ENCODE assay signal across 23 mouse cellular contexts in the genomic region with DNA sequence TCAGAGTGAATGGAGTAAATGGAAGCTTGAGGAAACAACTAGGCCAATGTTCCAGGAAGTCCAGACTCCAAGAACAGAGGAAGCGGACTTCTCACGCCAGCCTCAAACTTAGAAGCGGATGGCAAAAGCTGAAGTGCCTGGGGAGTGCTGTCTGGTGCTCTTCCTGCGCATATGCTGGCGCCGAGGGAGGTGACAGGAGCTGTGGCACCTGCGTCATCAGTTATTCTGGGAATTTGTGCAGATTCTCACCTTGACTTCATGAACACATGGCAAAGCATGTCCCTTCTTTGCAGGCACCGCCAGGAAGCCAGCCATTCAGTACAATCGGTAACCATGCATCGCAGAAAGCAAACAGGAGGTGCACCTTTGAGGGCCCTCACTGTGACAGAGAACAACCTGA.
DNase-seq lines count a peak whose midpoint lies in the region; ATAC-seq lines count a peak whose summit lies in the region.
"Had no signal": no experiment of that assay in that cellular context is flagged by ENCODE, and none has a peak within 500 bp of the region (broad histone marks: within the 10 kb centered on the region; RNA-seq: fewer than 3 reads in every experiment).

No protein-coding gene starts in this region.

- no peak overlapping the region for H3K27ac ChIP-seq in kidney, embryonic 14.5 days (ENCODE audit: low read depth, low read length)
- no peak overlapping the region for H3K27ac ChIP-seq in limb, embryonic 10.5 days
- H3K27ac ChIP-seq: forebrain, embryonic 13.5 days; kidney, postnatal 0 days; limb, embryonic 13.5 days; liver, embryonic 12.5 days; midbrain, embryonic 15.5 days; neural tube, embryonic 12.5 days had no signal

- DNase-seq in kidney, postnatal 10 days, result peak; percentile 11
- peak; percentile 34 for DNase-seq in right cerebral cortex, adult 18-20 months
- DNase-seq in right cerebral cortex, postnatal 14 days, result no peak
- DNase-seq in cerebellum, adult 9-11 months, result peak; percentile 82
- no peak for DNase-seq in limb, embryonic 10.5 days (ENCODE audit: low spot score)
- no peak for DNase-seq in urinary bladder, postnatal 10 days (ENCODE audit: low spot score)
- DNase-seq in spleen, postnatal 14 days (ENCODE audit: low spot score in 2 of 2), result no peak
- DNase-seq: embryo, embryonic 11 days; gastrocnemius, postnatal 10 days; heart, adult 18-20 months; heart, postnatal 10 days; lung, adult 2 months; lung, postnatal 4 days; thymus, postnatal 25 days had no signal

- no peak for ATAC-seq in kidney, embryonic 14.5 days (ENCODE audit: low FRiP score, low TSS enrichment)
- ATAC-seq: forebrain, embryonic 13.5 days; intestine, postnatal 0 days; liver, embryonic 12.5 days; midbrain, embryonic 15.5 days had no signal

- no peaks in the 10 kb centered on the region for H3K27me3 ChIP-seq in kidney, embryonic 14.5 days (ENCODE audit: control insufficient read depth, insufficient read depth, low read length)
- no peaks in the 10 kb centered on the region for H3K27me3 ChIP-seq in limb, embryonic 10.5 days (ENCODE audit: low read depth, poor library complexity, severe bottlenecking)
- H3K27me3 ChIP-seq: forebrain, embryonic 13.5 days; heart, embryonic 12.5 days; limb, embryonic 13.5 days; liver, embryonic 12.5 days; midbrain, embryonic 15.5 days; neural tube, embryonic 12.5 days had no signal

- no peak overlapping the region for H3K9ac ChIP-seq in kidney, embryonic 14.5 days (ENCODE audit: low read depth, low read length)
- H3K9ac ChIP-seq: forebrain, embryonic 13.5 days; heart, embryonic 12.5 days; limb, embryonic 13.5 days; liver, embryonic 12.5 days; midbrain, embryonic 15.5 days; neural tube, embryonic 12.5 days had no signal

- WGBS in kidney, embryonic 14.5 days, result 91% methylated on average over 10 of the region's 10 CpGs
- 94% methylated on average over 10 of the region's 10 CpGs for WGBS in limb, embryonic 10.5 days

- no peaks in the 10 kb centered on the region for H3K9me3 ChIP-seq in kidney, embryonic 14.5 days (ENCODE audit: control insufficient read depth, low read length)
- no peaks in the 10 kb centered on the region for H3K9me3 ChIP-seq in limb, embryonic 10.5 days (replicated peaks)
- H3K9me3 ChIP-seq: forebrain, embryonic 13.5 days; heart, embryonic 12.5 days; limb, embryonic 13.5 days; liver, embryonic 12.5 days; midbrain, embryonic 15.5 days; neural tube, embryonic 12.5 days had no signal

- H3K4me1 ChIP-seq in kidney, embryonic 14.5 days (ENCODE audit: control insufficient read depth, insufficient read depth, low read length), result no peaks in the 10 kb centered on the region
- no peaks in the 10 kb centered on the region for H3K4me1 ChIP-seq in limb, embryonic 10.5 days
- H3K4me1 ChIP-seq: forebrain, embryonic 13.5 days; limb, embryonic 13.5 days; liver, embryonic 12.5 days; midbrain, embryonic 15.5 days; neural tube, embryonic 12.5 days had no signal

- H3K4me3 ChIP-seq in kidney, embryonic 14.5 days (ENCODE audit: low read length), result no peak overlapping the region
- H3K4me3 ChIP-seq in limb, embryonic 10.5 days, result no peak overlapping the region
- H3K4me3 ChIP-seq: forebrain, embryonic 13.5 days; heart, embryonic 12.5 days; limb, embryonic 13.5 days; liver, embryonic 12.5 days; midbrain, embryonic 15.5 days; neural tube, embryonic 12.5 days had no signal

- H3K4me2 ChIP-seq in kidney, embryonic 14.5 days (replicated peaks; ENCODE audit: low read depth, low read length), result no peak overlapping the region
- H3K4me2 ChIP-seq: forebrain, embryonic 13.5 days; heart, embryonic 12.5 days; limb, embryonic 13.5 days; liver, embryonic 12.5 days; midbrain, embryonic 15.5 days; neural tube, embryonic 12.5 days had no signal

- no peaks in the 10 kb centered on the region for H3K36me3 ChIP-seq in kidney, embryonic 14.5 days (ENCODE audit: control insufficient read depth, insufficient read depth, low read length)
- no peaks in the 10 kb centered on the region for H3K36me3 ChIP-seq in limb, embryonic 10.5 days
- H3K36me3 ChIP-seq: heart, embryonic 12.5 days; limb, embryonic 13.5 days; liver, embryonic 12.5 days; neural tube, embryonic 12.5 days had no signal

Comparison
In these comparisons a context has a peak if more than half of its experiments do, and no peak if none do; other contexts are left out.
1. DNase-seq: peak in kidney, postnatal 10 days (single experiment), right cerebral cortex, adult 18-20 months (single experiment) and cerebellum, adult 9-11 months (single experiment); none in right cerebral cortex, postnatal 14 days (single experiment), limb, embryonic 10.5 days (single experiment), urinary bladder, postnatal 10 days (single experiment) and spleen, postnatal 14 days (0 of 2).